In the genomic region with DNA sequence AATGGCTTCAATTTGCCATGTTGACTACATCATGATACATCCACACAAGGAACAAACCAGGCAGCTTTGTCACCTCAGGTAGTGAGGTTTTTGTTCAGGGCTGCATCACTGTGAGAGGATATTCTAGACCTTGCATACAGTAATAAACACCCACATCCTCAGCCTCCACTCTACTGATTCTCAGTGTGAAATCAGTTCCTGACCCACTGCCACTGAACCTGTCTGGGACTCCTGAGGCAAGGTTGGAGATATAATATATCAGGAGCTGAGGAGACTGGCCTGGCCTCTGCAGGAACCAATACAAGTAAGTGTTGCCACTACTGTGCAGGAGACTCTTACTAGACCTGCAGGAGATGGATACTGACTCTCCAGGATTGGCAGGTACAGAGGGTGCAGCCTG, we compare ENCODE assay signal across 1 mouse cellular context. TPM values are rescaled to one million over a fixed set of nuclear protein-coding genes. Genes with fewer than 3 reads are reported as not detected.
"Had no signal": no experiment of that assay in that cellular context is flagged by ENCODE, and none has a peak within 500 bp of the region (broad histone marks: within the 10 kb centered on the region; RNA-seq: fewer than 3 reads in every experiment).

No protein-coding gene starts in this region.

RNA-seq across cellular contexts. Expression of a gene that starts 24.8 kb away (rescaled TPM):
- total RNA-seq: neutrophil, adult 5-6 weeks had no signal
